Mouse (Mus musculus) intestine, embryonic 15.5 days (tissue): Measurements from ENCODE around the gene Gm17651. TPM values are rescaled to one million over a fixed set of nuclear protein-coding genes. Genes with fewer than 3 reads are reported as not detected.

Source experiments
- ATAC-seq: fragments of 200-750 bp; cut with Nextera tagmentation; 2 replicates; pipeline ENCODE4 v1.8.0; 2017; ENCODE audit warnings: moderate TSS enrichment, moderate library complexity
- H3K27ac ChIP-seq: fragments of 300-500 bp; sonication (generic); 2 replicates; pipeline ENCODE4 v1.5.1; 2015; ENCODE audit warnings: mild to moderate bottlenecking, inconsistent platforms
- H3K27me3 ChIP-seq: fragments of 300-500 bp; sonication (generic); replicated peaks from 2 replicates; pipeline ENCODE4 v1.6.1; 2015; ENCODE audit warnings: inconsistent platforms
- H3K36me3 ChIP-seq: fragments of 300-500 bp; sonication (generic); 2 replicates; pipeline ENCODE4 v1.6.1; 2015; ENCODE audit warnings: inconsistent platforms
- H3K4me1 ChIP-seq: fragments of 300-500 bp; sonication (generic); replicated peaks from 2 replicates; pipeline ENCODE4 v1.6.1; 2015; ENCODE audit warnings: inconsistent platforms
- H3K4me2 ChIP-seq: fragments of 300-500 bp; sonication (generic); replicated peaks from 2 replicates; pipeline ENCODE4 v1.6.1; 2015; ENCODE audit warnings: mild to moderate bottlenecking, inconsistent platforms
- H3K4me3 ChIP-seq: fragments of 300-500 bp; sonication (generic); replicated peaks from 2 replicates; pipeline ENCODE4 v1.5.1; 2015; ENCODE audit warnings: inconsistent platforms
- H3K9ac ChIP-seq: fragments of 300-500 bp; sonication (generic); 2 replicates; pipeline ENCODE4 v1.6.1; 2015; ENCODE audit warnings: inconsistent platforms
- H3K9me3 ChIP-seq: fragments of 300-500 bp; sonication (generic); 2 replicates; pipeline ENCODE4 v1.6.1; 2016; ENCODE audit warnings: inconsistent platforms
- WGBS: fragments of 180-500 bp; shearing (Covaris S2); methylation state at CpG from one replicate; pipeline ENCODE4 v1.1.7; 2015; 5-methylcytosine and 5-hydroxymethylcytosine counted together
- polyA plus RNA-seq: library from polyadenylated mRNA; unstranded; fragments of >200 nt; fragmentation: Nextera tagmentation; extraction: Ambion mirVana; gene quantifications from 2 replicates; pipeline ENCODE4 v1.2.1, GENCODE M21; 2015

Gm17651 gene
- not detected in 2 replicates for polyA plus RNA-seq

GRCm38 (mm10) chr3:97674644-97675110 lies at the start of gene Gm17651:
Gm17651 (minus strand) TSS chr3:97674694.
- Histone ChIP-seq H3K9me3 (no peaks in the 10 kb centered on the region), H3K9ac (no peak within 1 kb of the TSS), H3K4me1 (no peaks in the 10 kb centered on the region), H3K27ac (no peak within 1 kb of the TSS), H3K4me3 (no peak within 1 kb of the TSS), H3K27me3 (no peaks in the 10 kb centered on the region), H3K36me3 (0 out of 2 replicates have a peak, but pooled peaks cover 3% of the 10 kb centered on the region), H3K4me2 (no peak within 1 kb of the TSS)
- no peak for ATAC-seq
- 89% methylated on average over 7 of the region's 7 CpGs for WGBS

GRCm38 (mm10) chr3:97719116-97719515 lies 44.6 kb upstream of the Gm17651 start:
- no peak overlapping the region for H3K4me3 ChIP-seq
- H3K9ac ChIP-seq: no peak overlapping the region
- WGBS: 83% methylated on average over 9 of the region's 9 CpGs
- H3K27me3 ChIP-seq: no peaks in the 10 kb centered on the region
- no peak overlapping the region for H3K4me2 ChIP-seq
- no peak overlapping the region for H3K27ac ChIP-seq
- no peaks in the 10 kb centered on the region for H3K4me1 ChIP-seq
- no peaks in the 10 kb centered on the region for H3K36me3 ChIP-seq
- no peaks in the 10 kb centered on the region for H3K9me3 ChIP-seq
- ATAC-seq: no peak

- no peaks in the 10 kb centered on the region for H3K4me1 ChIP-seq
- no peaks in the 10 kb centered on the region for H3K36me3 ChIP-seq
- H3K9me3 ChIP-seq: no peaks in the 10 kb centered on the region
- H3K27ac ChIP-seq: no peak overlapping the region
- H3K9ac ChIP-seq: no peak overlapping the region
- H3K4me3 ChIP-seq: no peak overlapping the region
- no peak for ATAC-seq
- WGBS: 81% methylated on average over 1 of the region's 1 CpGs
- H3K4me2 ChIP-seq: no peak overlapping the region
- no peaks in the 10 kb centered on the region for H3K27me3 ChIP-seq
Measured at GRCm38 (mm10) chr3:97715922-97716321, 41.4 kb upstream of the Gm17651 start.

- no peaks in the 10 kb centered on the region for H3K9me3 ChIP-seq
- no peaks in the 10 kb centered on the region for H3K36me3 ChIP-seq
- H3K4me1 ChIP-seq: no peaks in the 10 kb centered on the region
- H3K4me2 ChIP-seq: no peak overlapping the region
- WGBS: 34% methylated on average over 5 of the region's 5 CpGs
- H3K9ac ChIP-seq: no peak overlapping the region
- H3K4me3 ChIP-seq: no peak overlapping the region
- no peak for ATAC-seq
- H3K27me3 ChIP-seq: no peaks in the 10 kb centered on the region
- no peak overlapping the region for H3K27ac ChIP-seq
Measured at GRCm38 (mm10) chr3:97710881-97711280, 36.4 kb upstream of the Gm17651 start.

- Histone ChIP-seq H3K27ac (no peak overlapping the region), H3K9me3 (no peaks in the 10 kb centered on the region), H3K4me3 (no peak overlapping the region), H3K27me3 (no peaks in the 10 kb centered on the region), H3K9ac (no peak overlapping the region), H3K4me2 (no peak overlapping the region), H3K4me1 (no peaks in the 10 kb centered on the region), H3K36me3 (no peaks in the 10 kb centered on the region)
- WGBS: 88% methylated on average over 11 of the region's 11 CpGs
- no peak for ATAC-seq
Measured at GRCm38 (mm10) chr3:97710134-97710533, 35.6 kb upstream of the Gm17651 start.

GRCm38 (mm10) chr3:97706561-97706960 lies 32.1 kb upstream of the Gm17651 start:
- H3K9ac ChIP-seq: no peak overlapping the region
- H3K4me3 ChIP-seq: no peak overlapping the region
- H3K27ac ChIP-seq: no peak overlapping the region
- WGBS: 92% methylated on average over 4 of the region's 4 CpGs
- ATAC-seq: no peak
- H3K27me3 ChIP-seq: no peaks in the 10 kb centered on the region
- no peaks in the 10 kb centered on the region for H3K4me1 ChIP-seq
- no peaks in the 10 kb centered on the region for H3K9me3 ChIP-seq
- no peak overlapping the region for H3K4me2 ChIP-seq
- H3K36me3 ChIP-seq: no peaks in the 10 kb centered on the region

- no peaks in the 10 kb centered on the region for H3K27me3 ChIP-seq
- H3K4me1 ChIP-seq: no peaks in the 10 kb centered on the region
- no peak overlapping the region for H3K27ac ChIP-seq
- no peak for ATAC-seq
- no peaks in the 10 kb centered on the region for H3K9me3 ChIP-seq
- H3K4me2 ChIP-seq: no peak overlapping the region
- H3K9ac ChIP-seq: no peak overlapping the region
- H3K4me3 ChIP-seq: no peak overlapping the region
- 79% methylated on average over 3 of the region's 3 CpGs for WGBS
- H3K36me3 ChIP-seq: no peaks in the 10 kb centered on the region
Measured at GRCm38 (mm10) chr3:97705508-97705907, 31.0 kb upstream of the Gm17651 start.

GRCm38 (mm10) chr3:97702448-97703080 lies 28.1 kb upstream of the Gm17651 start:
- Histone ChIP-seq H3K9me3 (no peaks in the 10 kb centered on the region), H3K4me3 (no peak overlapping the region), H3K4me1 (no peaks in the 10 kb centered on the region), H3K9ac (no peak overlapping the region), H3K27ac (no peak overlapping the region), H3K27me3 (no peaks in the 10 kb centered on the region), H3K4me2 (no peak overlapping the region), H3K36me3 (no peaks in the 10 kb centered on the region)
- WGBS: 91% methylated on average over 11 of the region's 11 CpGs
- ATAC-seq: no peak

GRCm38 (mm10) chr3:97701198-97701597 lies 26.7 kb upstream of the Gm17651 start:
- Histone ChIP-seq H3K9me3 (no peaks in the 10 kb centered on the region), H3K4me3 (no peak overlapping the region), H3K4me2 (no peak overlapping the region), H3K27me3 (no peaks in the 10 kb centered on the region), H3K4me1 (no peaks in the 10 kb centered on the region), H3K9ac (no peak overlapping the region), H3K27ac (no peak overlapping the region), H3K36me3 (no peaks in the 10 kb centered on the region)
- no peak for ATAC-seq
- 46% methylated on average over 3 of the region's 3 CpGs for WGBS

- H3K4me3 ChIP-seq: no peak overlapping the region
- no peaks in the 10 kb centered on the region for H3K4me1 ChIP-seq
- H3K27ac ChIP-seq: no peak overlapping the region
- no peak overlapping the region for H3K9ac ChIP-seq
- H3K27me3 ChIP-seq: no peaks in the 10 kb centered on the region
- H3K36me3 ChIP-seq: no peaks in the 10 kb centered on the region
- H3K9me3 ChIP-seq: no peaks in the 10 kb centered on the region
- no peak overlapping the region for H3K4me2 ChIP-seq
- no peak for ATAC-seq
- 81% methylated on average over 3 of the region's 3 CpGs for WGBS
Measured at GRCm38 (mm10) chr3:97699061-97699460, 24.6 kb upstream of the Gm17651 start.

- no peaks in the 10 kb centered on the region for H3K36me3 ChIP-seq
- no peaks in the 10 kb centered on the region for H3K27me3 ChIP-seq
- no peak overlapping the region for H3K4me3 ChIP-seq
- H3K27ac ChIP-seq: no peak overlapping the region
- WGBS: 61% methylated on average over 9 of the region's 9 CpGs
- no peak overlapping the region for H3K4me2 ChIP-seq
- ATAC-seq: no peak
- no peak overlapping the region for H3K9ac ChIP-seq
- H3K9me3 ChIP-seq: no peaks in the 10 kb centered on the region
- no peaks in the 10 kb centered on the region for H3K4me1 ChIP-seq
Measured at GRCm38 (mm10) chr3:97697291-97697690, 22.8 kb upstream of the Gm17651 start.

GRCm38 (mm10) chr3:97696866-97697265 lies 22.4 kb upstream of the Gm17651 start:
- no peak overlapping the region for H3K4me2 ChIP-seq

GRCm38 (mm10) chr3:97693806-97694205 lies 19.3 kb upstream of the Gm17651 start:
- Histone ChIP-seq H3K4me3 (no peak overlapping the region), H3K27ac (no peak overlapping the region), H3K36me3 (no peaks in the 10 kb centered on the region), H3K9ac (no peak overlapping the region), H3K4me2 (no peak overlapping the region), H3K4me1 (peaks cover 9% of the 10 kb centered on the region; the same call in 1 of the 2 replicates), H3K27me3 (no peaks in the 10 kb centered on the region), H3K9me3 (no peaks in the 10 kb centered on the region)
- ATAC-seq: no peak
- 79% methylated on average over 6 of the region's 6 CpGs for WGBS

More at GRCm38 (mm10) chr3:97696866-97697265, 22.4 kb upstream of the Gm17651 start:
- no peaks in the 10 kb centered on the region for H3K9me3 ChIP-seq
- H3K4me1 ChIP-seq: no peaks in the 10 kb centered on the region
- H3K27ac ChIP-seq: no peak overlapping the region
- 83% methylated on average over 9 of the region's 9 CpGs for WGBS
- no peaks in the 10 kb centered on the region for H3K27me3 ChIP-seq
- no peaks in the 10 kb centered on the region for H3K36me3 ChIP-seq
- no peak overlapping the region for H3K4me3 ChIP-seq
- no peak for ATAC-seq
- H3K9ac ChIP-seq: no peak overlapping the region
